Mouse (Mus musculus): Measurements from ENCODE around the gene Tapbp.
"Not testable (repeated sequence)": the region's sequence is repeated elsewhere in the genome, so short reads cannot be mapped to it uniquely, and the experiment has no call there.

Tapbp gene

DNA sequence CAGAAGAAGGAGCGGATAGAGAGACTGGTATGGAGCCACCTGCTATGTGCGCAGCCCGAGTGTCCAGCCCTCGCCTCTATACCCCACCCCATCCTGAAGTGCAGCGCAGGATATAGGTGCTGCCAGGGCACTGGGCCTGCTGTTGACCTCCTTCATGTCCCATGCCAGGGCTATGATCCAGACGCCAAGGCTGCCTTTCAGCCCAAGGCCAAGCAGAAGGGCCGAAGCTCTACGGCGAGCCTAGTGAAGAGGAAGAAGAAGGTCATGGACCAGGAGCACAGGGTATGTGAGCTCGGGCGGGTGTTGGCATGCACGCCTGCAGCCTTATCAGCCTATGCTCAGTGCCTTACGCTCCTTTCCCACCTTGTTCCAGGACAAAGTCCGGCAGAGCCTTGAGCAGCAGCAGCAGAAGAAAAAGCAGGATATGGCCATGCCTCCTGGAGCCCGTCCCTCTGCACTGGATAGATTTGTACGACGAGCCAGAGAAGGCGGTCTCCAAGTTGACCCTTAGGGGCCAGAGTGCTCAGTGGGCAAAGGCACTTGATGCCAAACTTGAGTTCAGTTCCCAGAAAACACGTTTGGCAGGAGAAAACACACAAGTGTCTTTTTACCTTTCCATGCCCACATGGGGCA is 33.3 kb downstream of the Tapbp start:
- DNase-seq = no peak

DNA sequence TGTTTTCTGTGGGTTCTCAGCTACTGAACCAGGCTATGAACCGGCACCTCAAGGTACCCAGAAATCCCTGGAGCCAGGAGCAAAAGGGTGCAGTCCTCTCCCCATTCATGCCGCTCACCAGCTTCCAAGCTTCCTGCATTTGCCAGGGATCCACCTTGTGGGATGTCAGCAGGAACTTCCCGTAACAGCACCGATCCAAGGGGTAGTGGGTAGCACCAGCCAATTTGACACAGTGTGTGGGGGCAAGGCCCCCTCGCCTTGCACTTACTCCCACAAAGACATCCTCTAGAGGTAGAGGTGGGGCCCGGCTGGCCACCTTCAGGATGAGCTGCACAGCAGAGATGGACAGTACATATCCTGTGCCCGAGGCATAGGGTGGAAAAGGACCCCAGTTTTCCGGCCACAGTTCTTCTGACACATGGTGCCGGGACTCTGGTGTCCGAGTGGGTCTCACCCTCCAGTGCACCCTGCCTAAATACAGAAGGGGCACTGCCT is 34.5 kb downstream of the Tapbp start:
- DNase-seq = no peak

DNA sequence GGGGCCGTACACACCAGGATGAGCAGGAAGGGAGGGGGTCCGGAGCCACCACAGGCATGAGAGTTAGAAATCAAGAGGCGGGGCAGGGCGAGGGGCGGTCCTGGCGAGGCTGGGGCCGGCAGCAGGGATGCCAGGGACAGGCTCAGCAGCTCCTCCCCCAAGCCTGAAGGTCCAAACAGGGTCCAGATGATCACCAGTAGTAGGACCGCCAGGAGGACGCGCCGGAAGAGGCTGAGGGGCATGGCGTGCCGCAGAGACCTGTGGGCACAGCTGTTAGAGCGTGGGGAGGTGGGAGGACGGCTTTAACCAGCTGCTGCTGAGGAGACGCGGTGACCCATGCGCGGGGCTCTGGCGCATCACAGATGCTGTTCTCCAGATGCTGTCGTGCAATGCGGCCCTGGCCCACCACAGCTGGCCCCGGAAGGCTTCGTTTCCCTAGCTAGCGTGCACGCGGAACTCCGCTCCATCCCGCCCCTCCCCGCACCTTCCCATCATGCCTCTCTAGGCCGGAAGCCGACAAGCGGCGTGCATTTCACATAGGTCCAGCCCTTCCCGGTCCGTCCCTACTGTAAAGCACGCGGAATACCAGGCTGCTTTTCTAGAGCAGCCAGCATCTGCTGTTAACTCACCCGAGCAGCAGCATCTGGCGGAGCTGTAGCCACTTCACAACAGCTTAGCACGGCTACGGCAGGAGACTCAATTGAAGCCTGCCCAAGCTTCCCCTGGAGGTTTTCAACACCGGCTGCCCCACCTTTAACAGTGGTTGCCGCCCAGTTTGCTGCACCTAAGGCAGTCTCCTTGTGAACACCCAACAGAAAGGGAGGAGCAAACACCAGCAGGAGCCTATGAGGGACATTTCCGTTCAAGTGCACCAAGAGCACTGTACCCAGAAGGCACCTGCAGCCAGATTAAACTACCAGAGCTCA is 35.6 kb downstream of the Tapbp start, which contains the start of gene B3galt4:
Gene B3galt4 (minus strand): TSS at position 468 of the 926 bp plus-strand sequence.
- peak; percentile 86 for DNase-seq

DNA sequence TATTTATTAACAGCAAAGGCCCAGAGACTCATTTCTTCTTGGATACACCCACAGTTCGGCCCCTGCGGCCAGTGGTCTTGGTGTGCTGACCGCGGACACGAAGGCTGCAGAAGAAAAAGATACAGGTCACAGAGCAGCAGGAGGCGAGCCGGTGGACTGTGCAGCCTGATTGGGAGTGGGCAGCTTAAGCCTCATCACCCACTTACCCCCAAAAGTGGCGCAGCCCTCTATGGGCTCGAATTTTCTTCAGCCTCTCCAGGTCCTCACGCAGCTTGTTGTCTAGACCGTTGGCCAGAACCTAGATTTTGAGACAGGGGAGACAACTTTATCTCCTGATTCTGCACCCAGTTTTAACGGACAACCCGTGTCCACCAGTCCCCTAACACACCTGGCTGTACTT is 36.3 kb downstream of the Tapbp start:
- DNase-seq = not testable (repeated sequence)

DNA sequence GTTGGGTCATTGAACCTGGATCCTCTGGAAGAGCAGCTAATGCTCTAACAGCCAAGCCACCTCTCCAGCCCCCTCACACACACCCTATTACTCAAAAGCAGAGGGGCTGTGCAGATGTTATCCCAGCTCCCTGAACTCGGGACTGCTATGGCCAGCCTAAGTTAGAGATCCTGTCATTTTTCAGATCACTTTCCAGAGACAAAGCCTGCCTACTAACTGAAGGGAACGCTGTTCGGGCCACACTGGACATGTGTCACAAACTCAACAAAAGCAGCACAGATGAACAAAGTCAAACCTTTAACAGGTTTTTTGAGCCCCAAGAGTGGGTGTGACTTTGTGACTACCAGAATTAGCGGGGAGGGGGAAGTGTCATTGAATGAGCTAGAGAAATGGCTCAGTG is 37.2 kb downstream of the Tapbp start:
- DNase-seq = no peak

DNA sequence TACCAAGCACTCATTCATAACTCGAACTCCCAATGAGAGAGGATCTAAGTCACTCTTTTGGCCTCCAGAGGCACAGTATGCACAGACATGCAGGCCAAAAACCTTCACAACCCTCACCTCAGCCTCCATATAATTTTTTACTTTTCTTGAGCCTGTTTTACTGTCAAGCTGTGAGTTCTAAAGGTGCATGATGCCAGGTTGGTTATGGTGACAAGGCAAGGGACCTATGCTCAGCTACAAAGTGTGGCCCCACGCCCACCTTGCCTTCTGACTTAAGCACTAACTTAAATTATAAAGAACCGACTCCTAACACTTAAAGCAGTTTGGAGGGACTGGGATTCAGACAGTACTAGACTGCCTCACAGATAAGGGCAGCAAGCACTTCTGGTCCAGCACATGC is 37.6 kb downstream of the Tapbp start:
- DNase-seq = no peak

DNA sequence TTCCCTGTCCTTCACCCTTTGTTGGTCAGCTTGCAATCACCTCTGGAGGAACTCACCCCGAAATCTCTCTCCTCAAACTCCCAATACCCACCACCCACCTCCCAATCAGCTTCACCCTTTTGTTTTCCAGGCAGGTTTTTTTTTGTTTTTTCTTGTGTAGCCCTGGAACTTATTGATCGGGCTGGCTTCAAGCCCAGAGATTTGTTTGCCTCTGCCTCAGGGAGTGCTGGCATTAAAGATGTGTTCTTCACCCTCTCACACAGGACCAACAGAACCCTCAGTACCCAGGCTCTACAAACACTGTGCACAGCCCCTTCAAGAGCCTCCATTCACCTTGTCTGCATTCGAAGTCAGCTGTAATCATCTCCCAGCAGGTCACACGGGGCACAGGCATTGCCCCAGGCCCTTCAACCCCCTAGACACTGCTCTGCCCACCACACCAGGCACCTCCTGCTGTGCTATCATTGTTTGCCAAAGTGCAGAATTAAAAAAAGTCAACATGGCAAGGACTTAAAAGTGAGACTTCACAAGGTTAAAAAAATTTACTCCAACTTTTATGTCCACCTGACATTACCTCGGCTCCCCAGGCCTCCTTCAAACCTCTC is 38.4 kb downstream of the Tapbp start:
- DNase-seq = no peak

DNA sequence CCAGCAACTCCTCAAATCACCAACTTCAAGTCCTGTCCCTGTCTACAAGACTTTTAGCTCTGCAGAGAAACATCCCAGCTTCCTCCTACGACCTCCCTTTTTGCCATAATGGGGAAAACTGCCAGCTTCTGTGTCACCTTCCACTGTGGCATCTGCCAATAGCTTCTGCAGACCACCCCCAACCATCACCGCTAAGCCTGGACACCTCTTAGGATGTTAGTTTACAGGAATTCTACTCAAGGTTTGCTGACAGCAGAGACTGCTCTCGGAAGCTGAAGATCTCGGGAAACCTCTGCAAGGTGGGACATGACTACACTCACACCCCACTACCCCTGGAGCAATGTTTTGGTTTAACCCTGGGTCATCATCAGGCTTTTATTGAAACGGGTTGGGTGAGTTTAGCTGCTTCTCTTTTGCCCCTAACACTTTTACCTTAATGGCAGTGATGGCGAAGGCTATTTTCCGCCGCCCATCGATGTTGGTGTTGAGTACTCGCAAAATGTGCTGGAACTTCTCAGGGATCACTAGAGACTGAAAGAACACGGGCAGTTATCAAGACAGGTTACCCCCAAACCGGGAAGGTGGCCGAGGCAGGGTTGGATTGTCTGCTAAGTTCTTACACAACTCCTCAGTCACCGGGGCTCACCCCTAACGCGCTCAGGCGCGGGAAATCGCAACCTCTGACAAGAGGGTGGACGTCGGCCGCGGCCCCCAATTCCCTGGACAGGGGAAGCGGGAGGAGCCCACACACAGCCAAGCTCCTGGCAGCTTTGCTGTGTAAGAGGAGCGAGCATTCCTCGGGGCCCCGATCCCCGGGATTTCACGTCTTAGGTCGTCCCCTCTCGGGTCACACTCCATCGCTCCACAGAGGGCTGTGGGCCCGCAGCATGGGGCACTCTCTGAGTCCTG is 39.2 kb downstream of the Tapbp start:
- DNase-seq = no peak

DNA sequence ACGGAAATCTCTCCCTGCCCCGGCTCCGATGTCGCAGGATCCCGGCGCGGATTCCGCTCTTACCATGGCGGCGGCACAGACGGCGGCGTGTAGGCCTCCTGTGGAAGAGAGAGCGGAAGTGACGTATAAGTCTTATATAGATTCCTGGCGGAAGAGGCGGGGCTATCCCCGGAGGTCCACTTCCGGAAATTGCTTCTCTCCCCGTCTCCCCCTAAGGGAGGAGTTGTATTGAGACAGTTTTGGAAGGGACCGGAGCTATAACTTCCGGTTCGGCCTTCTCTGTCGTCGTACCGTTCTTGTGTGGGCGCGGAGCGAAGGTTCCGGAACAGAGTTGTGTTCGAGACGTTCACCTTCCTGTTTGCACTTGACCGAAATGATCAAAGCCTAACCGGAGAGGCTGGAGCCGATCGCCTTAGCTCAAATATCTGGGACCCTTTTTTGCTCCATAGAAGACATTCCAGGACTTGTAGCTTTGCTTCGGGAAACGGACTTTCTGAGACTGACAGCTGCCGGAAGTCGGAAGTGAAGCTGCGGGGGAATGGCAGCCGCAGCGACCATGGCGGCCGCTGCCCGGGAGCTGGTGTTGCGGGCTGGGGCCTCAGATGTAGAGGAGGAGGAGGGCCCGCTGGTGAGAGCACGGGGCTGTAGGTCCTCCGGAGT is 40.0 kb downstream of the Tapbp start, which contains the start of the genes Vps52 and Rps18:
Gene Vps52 (plus strand): TSS at position 258 of the 660 bp plus-strand sequence.
Gene Rps18 (minus strand): TSS at position 447 of the 660 bp plus-strand sequence.
- peak; percentile 98 for DNase-seq

DNA sequence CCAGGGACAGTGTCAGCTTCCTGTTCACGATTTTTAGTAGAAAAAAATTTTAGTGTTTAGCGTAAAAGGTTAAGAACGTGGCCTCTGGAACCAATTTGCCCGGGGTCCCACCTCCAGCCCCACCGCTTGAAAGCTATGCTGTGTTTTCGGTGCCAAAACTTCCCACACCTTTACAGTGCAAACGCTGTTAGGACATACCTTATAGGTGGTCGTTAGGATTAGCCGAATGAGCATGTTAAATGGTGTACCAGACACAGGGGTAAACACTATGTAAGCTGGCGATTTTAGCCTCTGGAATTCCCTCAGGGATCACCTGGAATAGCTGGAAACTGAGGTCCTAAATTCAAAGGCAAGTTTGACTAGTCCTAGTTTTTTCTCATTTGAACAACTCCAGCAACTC is 40.6 kb downstream of the Tapbp start:
- DNase-seq = no peak

DNA sequence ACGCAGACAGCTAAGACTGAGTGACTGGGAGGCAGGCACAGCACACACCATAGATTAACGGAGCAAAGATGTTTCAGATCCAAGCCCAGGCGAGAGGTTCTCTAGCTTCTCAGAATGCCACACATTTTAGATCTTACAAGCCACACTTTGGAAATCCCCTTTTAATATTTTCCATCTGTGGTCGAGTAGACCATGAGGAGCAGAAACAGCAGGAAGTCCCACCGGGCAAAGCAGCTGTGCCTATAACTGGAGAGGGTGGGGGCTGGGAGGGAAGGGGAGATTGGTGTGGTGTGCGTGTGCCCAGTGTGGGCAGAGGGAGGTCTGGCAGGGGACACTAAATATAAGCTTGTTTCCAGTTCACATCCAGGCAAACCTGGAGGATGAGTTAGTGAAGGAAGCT is 41.8 kb downstream of the Tapbp start:
- DNase-seq = no peak

DNA sequence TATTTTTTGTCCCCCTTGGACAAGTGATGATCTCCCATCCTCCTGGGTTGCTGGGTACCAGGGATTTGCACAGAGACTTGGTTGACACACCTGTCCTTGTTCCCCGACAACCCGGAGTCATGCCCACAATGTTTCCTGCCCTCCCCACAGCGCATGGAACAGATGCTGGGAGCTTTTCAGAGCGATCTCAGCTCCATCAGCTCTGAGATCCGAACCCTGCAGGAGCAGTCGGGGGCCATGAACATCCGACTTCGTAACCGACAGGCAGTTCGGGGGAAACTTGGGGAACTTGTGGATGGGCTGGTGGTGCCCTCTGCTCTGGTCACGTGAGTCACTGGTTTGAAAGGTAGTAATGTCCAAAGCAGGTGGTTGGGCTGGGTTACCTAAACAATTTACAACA is 42.8 kb downstream of the Tapbp start:
- DNase-seq = no peak

DNA sequence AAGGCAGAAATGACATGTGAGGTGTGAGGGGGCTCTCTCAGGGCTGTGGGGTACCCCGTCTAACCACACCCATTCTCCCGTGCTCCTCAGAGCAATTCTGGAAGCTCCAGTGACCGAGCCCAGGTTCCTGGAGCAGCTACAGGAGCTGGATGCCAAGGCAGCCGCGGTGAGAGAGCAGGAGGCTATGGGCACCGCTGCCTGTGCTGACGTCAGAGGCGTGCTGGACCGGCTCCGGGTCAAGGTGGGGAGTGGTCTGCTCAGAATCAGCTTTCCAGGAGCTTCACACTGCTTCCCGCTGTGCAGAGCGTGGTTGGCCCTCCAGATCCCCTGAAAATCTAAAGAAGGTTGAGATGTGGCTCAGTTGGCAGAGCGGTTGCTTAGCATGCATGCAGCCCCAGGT is 43.4 kb downstream of the Tapbp start:
- DNase-seq = no peak

DNA sequence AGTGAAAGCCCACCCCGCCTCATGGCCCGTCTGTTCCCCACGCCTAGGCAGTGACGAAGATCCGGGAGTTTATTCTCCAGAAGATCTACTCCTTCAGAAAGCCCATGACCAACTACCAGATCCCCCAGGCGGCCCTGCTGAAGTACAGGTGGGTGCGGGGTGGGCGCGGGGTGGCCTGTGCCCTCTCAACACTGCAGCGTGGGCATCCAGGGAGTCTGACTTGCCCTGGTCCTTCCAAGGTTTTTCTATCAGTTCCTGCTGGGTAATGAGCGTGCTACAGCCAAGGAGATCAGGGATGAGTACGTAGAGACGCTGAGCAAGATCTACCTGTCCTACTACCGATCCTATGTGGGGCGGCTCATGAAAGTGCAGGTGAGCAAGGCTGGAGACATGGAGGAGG is 44.2 kb downstream of the Tapbp start:
- DNase-seq = no peak

DNA sequence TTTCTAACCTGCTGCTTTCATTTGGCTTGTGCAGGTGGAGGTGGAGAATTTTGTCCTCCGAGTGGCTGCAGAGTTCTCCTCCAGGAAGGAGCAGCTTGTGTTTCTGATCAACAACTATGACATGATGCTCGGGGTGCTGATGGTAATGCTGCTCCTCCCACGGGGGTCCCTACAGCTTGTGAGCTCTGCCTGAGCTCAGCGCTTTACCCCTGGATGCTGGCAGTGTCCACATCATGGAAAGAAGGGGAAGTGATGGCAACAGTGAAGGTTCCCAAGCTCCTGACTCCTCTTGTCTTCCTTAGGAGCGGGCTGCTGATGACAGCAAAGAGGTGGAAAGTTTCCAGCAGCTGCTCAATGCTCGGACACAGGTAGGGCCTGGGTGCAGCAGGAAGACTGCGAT is 47.2 kb downstream of the Tapbp start:
- no peak for DNase-seq

DNA sequence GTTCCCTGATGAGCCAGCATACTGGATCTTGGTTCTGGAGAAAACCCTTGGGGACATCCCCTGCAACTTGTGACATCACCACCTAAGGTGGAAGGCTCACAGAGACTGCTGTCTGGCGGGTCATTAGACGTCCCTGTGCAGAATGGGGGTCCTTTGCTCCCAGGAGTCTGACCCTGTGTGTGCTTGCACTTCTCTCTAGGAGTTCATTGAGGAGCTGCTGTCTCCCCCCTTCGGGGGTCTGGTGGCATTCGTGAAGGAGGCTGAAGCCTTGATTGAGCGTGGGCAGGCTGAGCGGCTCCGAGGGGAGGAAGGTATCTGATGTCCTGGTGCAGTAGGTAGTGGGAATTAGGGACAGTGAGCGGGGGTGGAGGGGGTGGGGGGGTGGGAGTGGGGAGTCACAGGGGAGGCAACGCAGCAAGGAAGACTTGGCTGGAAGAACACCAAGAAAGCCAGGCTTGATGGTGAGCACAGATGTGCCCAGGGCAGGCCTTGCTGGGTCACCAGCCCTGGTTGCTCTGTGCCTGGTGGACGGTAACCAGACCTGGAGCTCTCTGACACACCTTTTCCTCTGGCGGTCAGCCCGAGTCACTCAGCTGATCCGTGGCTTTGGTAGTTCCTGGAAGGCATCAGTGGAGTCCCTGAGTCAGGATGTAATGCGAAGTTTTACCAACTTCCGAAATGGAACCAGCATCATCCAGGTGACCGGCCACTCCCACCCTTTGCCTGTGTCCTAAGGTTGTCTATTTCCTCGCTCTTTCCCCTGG is 49.6 kb downstream of the Tapbp start:
- no peak for DNase-seq

DNA sequence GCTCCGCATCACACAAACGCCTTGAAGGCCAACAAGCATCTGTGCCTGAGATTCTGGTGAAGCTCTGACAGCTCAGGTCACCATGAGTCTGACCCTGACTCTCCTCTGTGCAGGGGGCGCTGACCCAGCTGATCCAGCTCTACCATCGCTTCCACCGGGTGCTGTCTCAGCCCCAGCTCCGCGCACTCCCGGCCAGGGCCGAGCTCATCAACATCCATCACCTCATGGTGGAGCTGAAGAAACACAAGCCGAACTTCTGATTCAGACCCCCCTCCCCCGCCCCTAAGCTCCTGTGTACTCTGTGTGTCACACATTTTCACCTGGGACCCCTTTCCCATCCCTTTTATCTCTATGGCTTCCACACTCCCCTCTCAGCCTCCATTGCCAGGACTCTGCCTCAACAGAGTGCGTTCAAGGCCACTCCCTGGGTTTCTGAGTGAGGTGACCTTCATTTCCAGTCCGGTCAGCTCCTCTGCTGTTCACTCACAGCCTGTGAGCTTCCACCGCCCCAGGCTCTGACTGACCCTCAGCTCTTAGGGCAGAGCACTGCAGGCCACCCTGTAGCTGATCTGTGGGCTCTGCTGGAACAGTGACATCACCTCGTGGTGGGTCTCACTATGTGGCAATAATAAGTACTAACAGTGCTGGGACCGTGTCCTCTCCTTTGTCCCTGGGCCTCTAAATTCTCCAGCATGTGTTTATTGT is 50.3 kb downstream of the Tapbp start:
- no peak for DNase-seq

DNA sequence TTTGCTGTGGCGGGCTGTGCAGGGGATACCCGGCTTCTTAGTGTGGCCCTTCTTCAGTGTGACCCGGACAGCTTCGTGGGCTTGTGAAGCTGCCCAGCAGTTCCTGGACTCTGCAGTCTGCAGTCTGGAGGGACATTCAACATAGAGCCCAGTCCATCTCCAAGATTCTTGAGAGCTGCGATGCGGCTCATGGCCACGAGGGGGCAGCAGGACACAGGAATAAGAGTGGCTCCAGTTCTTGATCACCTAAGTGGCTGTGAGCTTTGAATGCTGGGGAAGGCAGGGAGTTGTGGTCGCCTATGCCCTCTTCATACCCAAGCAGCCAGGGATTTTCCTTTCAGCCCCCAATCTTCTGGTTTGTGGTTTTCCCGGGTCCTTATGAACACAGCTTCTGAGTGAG is 52.8 kb downstream of the Tapbp start:
- DNase-seq = peak; percentile 85

DNA sequence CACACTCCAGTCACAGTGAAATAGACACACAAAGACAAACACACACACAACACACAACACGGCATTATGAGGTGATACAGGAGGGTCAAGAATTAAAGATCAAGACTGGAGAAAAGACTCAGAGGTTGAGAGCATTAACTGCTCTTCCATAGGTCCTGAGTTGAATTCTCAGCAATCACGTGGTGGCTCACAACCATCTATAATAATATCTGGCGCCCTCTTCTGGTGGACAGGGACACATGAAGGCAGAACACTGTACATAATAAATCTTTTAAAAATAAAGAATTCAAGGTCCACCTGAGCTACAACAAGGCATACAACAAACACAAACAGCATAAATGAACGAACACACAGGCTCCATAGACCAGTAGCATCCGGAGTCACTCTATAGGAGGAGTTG is 53.2 kb downstream of the Tapbp start:
- peak; percentile 43 for DNase-seq

DNA sequence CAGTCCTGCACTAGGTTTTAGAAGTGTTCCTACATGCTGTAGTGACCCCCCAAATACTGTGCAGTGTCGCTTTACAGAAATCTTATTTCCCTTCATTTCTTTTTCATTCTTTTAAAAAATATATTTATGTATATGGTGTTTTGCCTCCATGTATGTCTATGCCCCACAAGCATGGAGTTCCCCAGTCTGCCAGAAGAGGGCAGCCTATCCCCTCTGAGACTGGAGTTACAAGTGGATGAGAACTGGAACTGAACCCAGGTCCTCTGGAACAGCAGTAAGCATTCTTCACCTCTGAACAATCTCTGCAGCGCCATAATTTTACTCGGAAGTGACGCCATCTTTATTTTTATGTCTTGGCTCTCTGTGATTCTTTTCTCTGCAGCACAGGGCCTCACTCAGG is 53.7 kb downstream of the Tapbp start:
- no peak for DNase-seq
